Mouse (Mus musculus): ENCODE data around the gene Cnot4. TPM values are rescaled to one million over a fixed set of nuclear protein-coding genes. Genes with fewer than 3 reads are reported as not detected.
A peak's percentile ranks its signal among the peaks of the same experiment; 100 is the strongest.

Gene Cnot4
- total and polyA plus RNA-seq, 3 experiments, result 11.0 to 23.4 (median 21.9) TPM

DNA sequence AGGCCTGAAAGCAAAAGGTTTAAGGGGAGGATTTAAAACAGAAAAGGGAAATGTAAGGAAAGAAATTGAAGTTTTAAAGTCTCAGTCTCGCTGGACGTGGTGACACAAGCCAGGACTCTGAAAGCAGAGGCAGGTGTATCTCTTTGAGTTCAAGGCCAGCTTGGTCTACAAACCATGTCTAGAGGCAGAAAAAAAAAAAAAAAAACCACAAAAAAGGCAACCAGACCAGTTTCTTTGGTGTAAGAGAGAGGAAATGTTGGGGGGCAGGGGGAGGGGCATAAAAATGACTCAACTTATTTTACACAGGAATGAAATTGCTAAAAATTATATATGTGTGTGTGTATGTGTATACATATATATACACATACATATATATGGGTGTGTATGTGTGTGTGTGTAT lies 1.3 kb upstream of the Cnot4 start:
- WGBS, result 49% methylated on average over 2 of the region's 2 CpGs
- intact Hi-C loops (cut with DNase I), result loop anchor here (1.0 kb wide), 1 partner anchor 40 kb away; no protein-coding TSS in a partner anchor
- DNase-seq, result no peak
- Histone ChIP-seq H3K4me3 (no peak overlapping the region), H3K79me2 (replicated peaks; ENCODE audit: control insufficient read depth, insufficient read depth, low read length) (peaks cover 3% of the 10 kb centered on the region; the same call in 1 of the 2 replicates), H3K9ac (ENCODE audit: low read depth, low read length) (no peak overlapping the region), H3K36me3 (ENCODE audit: control insufficient read depth, insufficient read depth, low read length) (peaks cover 11% of the 10 kb centered on the region), H3K4me1 (ENCODE audit: control insufficient read depth, insufficient read depth, low read length) (peaks cover 5% of the 10 kb centered on the region), H3K27ac (no peak overlapping the region), H3K27me3 (ENCODE audit: control insufficient read depth, insufficient read depth, low read length) (no peaks in the 10 kb centered on the region)
- no peak for TF ChIP-seq EP300 (IDR thresholded peaks at IDR 0.05; ENCODE audit: insufficient read depth, low read depth, low read length)
- no peak for TF ChIP-seq CTCF (IDR thresholded peaks at IDR 0.05)
- TF ChIP-seq POLR2A (IDR thresholded peaks at IDR 0.05; ENCODE audit: insufficient read depth, low read depth, low read length), result no peak

DNA sequence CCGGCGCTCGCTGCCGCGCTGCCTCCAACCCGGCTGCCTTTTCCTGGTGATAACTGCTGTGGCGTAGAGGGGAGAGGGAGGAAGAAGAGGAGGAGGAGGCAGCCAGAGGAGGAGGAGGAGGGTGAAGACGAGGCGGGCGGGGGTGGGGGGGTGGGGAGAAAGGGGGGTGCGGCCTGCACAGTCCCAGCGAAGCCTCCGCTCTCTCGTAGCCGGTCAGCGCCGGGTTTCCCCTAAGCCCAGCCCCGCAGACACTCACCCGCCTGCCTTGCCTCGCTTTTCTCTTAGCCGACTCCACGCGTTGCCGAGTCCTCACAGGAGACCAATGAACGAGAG lies 312 bp downstream of the Cnot4 start:
- no peak for DNase-seq
- Histone ChIP-seq H3K4me1 (ENCODE audit: control insufficient read depth, insufficient read depth, low read length) (peaks cover 5% of the 10 kb centered on the region), H3K27me3 (ENCODE audit: control insufficient read depth, insufficient read depth, low read length) (no peaks in the 10 kb centered on the region), H3K79me2 (replicated peaks; ENCODE audit: control insufficient read depth, insufficient read depth, low read length) (peaks cover 5% of the 10 kb centered on the region; the same call in 1 of the 2 replicates), H3K27ac (peak overlapping the region; percentile 93), H3K9ac (ENCODE audit: low read depth, low read length) (peak overlapping the region; percentile 88), H3K36me3 (ENCODE audit: control insufficient read depth, insufficient read depth, low read length) (peaks cover 11% of the 10 kb centered on the region), H3K4me3 (peak overlapping the region; percentile 86)
- no peak for TF ChIP-seq EP300 (IDR thresholded peaks at IDR 0.05; ENCODE audit: insufficient read depth, low read depth, low read length)
- TF ChIP-seq POLR2A (IDR thresholded peaks at IDR 0.05; ENCODE audit: insufficient read depth, low read depth, low read length), result no peak
- no peak for TF ChIP-seq CTCF (IDR thresholded peaks at IDR 0.05)
- 0% methylated on average over 22 of the region's 25 CpGs for whole genome bisulfite sequencing
- intact Hi-C loops (cut with DNase I), result loop anchor here (1.0 kb wide), 1 partner anchor 45 kb away; no protein-coding TSS in a partner anchor

DNA sequence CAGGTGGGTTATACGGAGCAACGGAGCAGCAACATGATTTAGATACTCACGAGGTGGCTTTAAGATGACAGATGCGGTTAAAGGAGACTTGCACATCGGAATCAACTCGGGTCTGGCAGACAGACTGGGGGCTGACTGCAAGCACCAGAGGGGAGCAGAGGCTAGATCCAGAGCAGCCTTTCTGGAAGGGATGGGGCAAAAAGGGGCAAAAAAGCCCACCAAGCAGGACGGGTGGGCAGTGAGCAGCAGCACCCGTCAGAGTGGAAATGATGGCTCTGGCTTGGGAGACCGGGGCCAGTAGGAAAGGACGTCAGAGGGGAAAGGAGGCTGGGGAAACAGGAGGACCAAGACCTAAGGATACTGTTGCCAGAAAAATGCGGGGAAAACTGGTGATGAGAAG lies 718 bp downstream of the Cnot4 start:
- no peak for DNase-seq
- H3K27ac ChIP-seq, result peak overlapping the region; percentile 93
- TF ChIP-seq EP300 (IDR thresholded peaks at IDR 0.05; ENCODE audit: insufficient read depth, low read depth, low read length) (no peak), POLR2A (IDR thresholded peaks at IDR 0.05; ENCODE audit: insufficient read depth, low read depth, low read length) (no peak), CTCF (IDR thresholded peaks at IDR 0.05) (no peak)
- WGBS, result under 1% methylated on average over 11 of the region's 11 CpGs
- peaks cover 5% of the 10 kb centered on the region for H3K4me1 ChIP-seq (ENCODE audit: control insufficient read depth, insufficient read depth, low read length)
- H3K79me2 ChIP-seq (replicated peaks; ENCODE audit: control insufficient read depth, insufficient read depth, low read length), result peaks cover 5% of the 10 kb centered on the region; the same call in 1 of the 2 replicates
- no peaks in the 10 kb centered on the region for H3K27me3 ChIP-seq (ENCODE audit: control insufficient read depth, insufficient read depth, low read length)
- H3K9ac ChIP-seq (ENCODE audit: low read depth, low read length), result peak overlapping the region; percentile 88
- peaks cover 11% of the 10 kb centered on the region for H3K36me3 ChIP-seq (ENCODE audit: control insufficient read depth, insufficient read depth, low read length)
- intact Hi-C loops (cut with DNase I), result loop anchor here (1.0 kb wide), 1 partner anchor 45 kb away; no protein-coding TSS in a partner anchor
- peak overlapping the region; percentile 86 for H3K4me3 ChIP-seq

DNA sequence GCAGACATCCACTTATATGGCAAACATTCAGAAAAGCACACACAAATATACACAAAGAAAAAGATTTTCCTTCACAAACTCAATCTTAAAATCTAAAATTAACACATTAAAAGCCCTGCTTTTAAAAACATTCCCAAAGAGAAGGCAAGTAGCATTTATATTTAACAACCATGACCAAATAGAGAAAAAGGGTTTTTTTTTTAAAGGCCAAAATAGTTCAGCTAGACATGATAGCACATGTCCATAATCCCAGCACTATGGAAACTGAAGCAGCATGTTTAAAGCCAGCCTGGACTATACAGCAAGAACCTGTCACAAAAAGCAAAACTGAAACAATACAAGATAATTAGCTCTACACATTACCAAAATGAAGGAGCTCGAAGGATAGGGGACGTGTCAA lies 11.0 kb downstream of the Cnot4 start:
- H3K27ac ChIP-seq, result no peak overlapping the region
- H3K36me3 ChIP-seq (ENCODE audit: control insufficient read depth, insufficient read depth, low read length), result peaks cover 5% of the 10 kb centered on the region
- intact Hi-C loops (cut with DNase I), result no loop called here
- no peak for TF ChIP-seq EP300 (IDR thresholded peaks at IDR 0.05; ENCODE audit: insufficient read depth, low read depth, low read length)
- TF ChIP-seq POLR2A (IDR thresholded peaks at IDR 0.05; ENCODE audit: insufficient read depth, low read depth, low read length), result no peak
- TF ChIP-seq CTCF (IDR thresholded peaks at IDR 0.05), result no peak
- no peaks in the 10 kb centered on the region for H3K27me3 ChIP-seq (ENCODE audit: control insufficient read depth, insufficient read depth, low read length)
- no peak overlapping the region for H3K4me3 ChIP-seq
- no peak overlapping the region for H3K9ac ChIP-seq (ENCODE audit: low read depth, low read length)
- WGBS, result 85% methylated on average over 2 of the region's 2 CpGs
- DNase-seq, result no peak
- peaks cover 1% of the 10 kb centered on the region; the same call in 1 of the 2 replicates for H3K79me2 ChIP-seq (replicated peaks; ENCODE audit: control insufficient read depth, insufficient read depth, low read length)
- H3K4me1 ChIP-seq (ENCODE audit: control insufficient read depth, insufficient read depth, low read length), result peaks cover 1% of the 10 kb centered on the region

DNA sequence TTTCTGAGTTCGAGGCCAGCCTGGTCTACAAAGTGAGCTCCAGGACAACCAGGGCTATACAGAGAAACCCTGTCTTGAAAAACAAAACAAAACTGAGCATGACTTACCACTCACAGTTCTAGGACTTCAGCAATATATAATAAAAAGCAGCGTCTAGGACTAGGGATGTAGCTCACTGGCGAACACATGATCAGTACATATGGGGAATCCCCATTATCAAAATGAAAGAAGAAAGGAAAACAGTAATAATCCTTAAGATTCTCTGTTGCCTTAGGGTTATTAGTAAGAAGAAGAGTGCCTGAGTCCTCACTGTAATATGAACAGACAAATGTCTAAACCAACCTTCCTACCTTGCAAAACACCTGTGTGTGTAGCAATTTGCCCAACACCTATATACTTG lies 11.6 kb downstream of the Cnot4 start:
- Histone ChIP-seq H3K9ac (ENCODE audit: low read depth, low read length) (no peak overlapping the region), H3K4me3 (no peak overlapping the region), H3K36me3 (ENCODE audit: control insufficient read depth, insufficient read depth, low read length) (peaks cover 7% of the 10 kb centered on the region), H3K4me1 (ENCODE audit: control insufficient read depth, insufficient read depth, low read length) (peaks cover 1% of the 10 kb centered on the region), H3K27me3 (ENCODE audit: control insufficient read depth, insufficient read depth, low read length) (no peaks in the 10 kb centered on the region), H3K27ac (no peak overlapping the region), H3K79me2 (replicated peaks; ENCODE audit: control insufficient read depth, insufficient read depth, low read length) (no peaks in the 10 kb centered on the region; the same call in 1 of the 2 replicates)
- DNase-seq, result no peak
- TF ChIP-seq CTCF (IDR thresholded peaks at IDR 0.05) (no peak), POLR2A (IDR thresholded peaks at IDR 0.05; ENCODE audit: insufficient read depth, low read depth, low read length) (no peak)
- 96% methylated on average over 3 of the region's 3 CpGs for WGBS
- intact Hi-C loops (cut with DNase I), result no loop called here

DNA sequence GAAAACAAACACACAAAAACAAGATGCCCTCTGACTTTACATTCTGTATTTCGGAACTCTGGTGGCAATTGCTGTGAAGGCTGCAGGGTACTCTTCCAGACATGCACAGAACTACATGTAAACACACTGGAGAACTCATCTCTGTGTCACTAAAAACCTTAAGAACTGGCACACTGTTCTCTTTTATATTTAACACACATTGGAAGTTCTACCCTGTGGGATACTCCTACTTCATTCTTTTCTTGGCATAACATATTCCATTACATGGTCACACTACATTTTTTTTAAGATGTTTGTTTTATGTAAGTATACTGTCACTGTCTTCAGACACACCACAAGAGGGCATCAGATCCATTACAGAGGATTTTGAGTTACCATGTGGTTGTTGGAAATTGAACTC lies 31.1 kb downstream of the Cnot4 start:
- no peaks in the 10 kb centered on the region for H3K27me3 ChIP-seq (ENCODE audit: control insufficient read depth, insufficient read depth, low read length)
- no peaks in the 10 kb centered on the region for H3K36me3 ChIP-seq (ENCODE audit: control insufficient read depth, insufficient read depth, low read length)
- peaks cover 2% of the 10 kb centered on the region; the same call in 1 of the 2 replicates for H3K79me2 ChIP-seq (replicated peaks; ENCODE audit: control insufficient read depth, insufficient read depth, low read length)
- intact Hi-C loops (cut with DNase I), result no loop called here
- TF ChIP-seq POLR2A (IDR thresholded peaks at IDR 0.05; ENCODE audit: insufficient read depth, low read depth, low read length) (no peak), EP300 (IDR thresholded peaks at IDR 0.05; ENCODE audit: insufficient read depth, low read depth, low read length) (no peak), CTCF (IDR thresholded peaks at IDR 0.05) (peak; percentile 34)
- no peak overlapping the region for H3K4me3 ChIP-seq
- no peak overlapping the region for H3K27ac ChIP-seq
- H3K9ac ChIP-seq (ENCODE audit: low read depth, low read length), result no peak overlapping the region
- DNase-seq, result no peak
- H3K4me1 ChIP-seq (ENCODE audit: control insufficient read depth, insufficient read depth, low read length), result no peaks in the 10 kb centered on the region
- 88% methylated on average over 1 of the region's 1 CpGs for WGBS
